Mouse (Mus musculus) midbrain, postnatal 0 days (tissue): ENCODE results near the gene Armc9. TPM values are rescaled to one million over a fixed set of nuclear protein-coding genes. Genes with fewer than 3 reads are reported as not detected.

Experiments used
- ATAC-seq: fragments of 200-750 bp; cut with Nextera tagmentation; 2 replicates; pipeline ENCODE4 v1.8.0; 2017; ENCODE audit warnings: moderate number of reproducible peaks, mild to moderate bottlenecking, moderate TSS enrichment, moderate library complexity; ENCODE audit not compliant: low FRiP score
- DNase-seq: peaks from one replicate; pipeline ENCODE4 v3.0.0-alpha.2; 2015; ENCODE audit warnings: low spot score
- H3K27ac ChIP-seq: fragments of 300-500 bp; sonication (generic); 2 replicates; pipeline ENCODE4 v1.5.1; 2014; ENCODE audit warnings: low read depth, mild to moderate bottlenecking, low read length, mixed read lengths
- H3K27me3 ChIP-seq: fragments of 300-500 bp; sonication (generic); 2 replicates; pipeline ENCODE4 v1.6.1; 2014; ENCODE audit warnings: low read length, control low read depth, mixed read lengths; ENCODE audit not compliant: insufficient read depth
- H3K36me3 ChIP-seq: fragments of 300-500 bp; sonication (generic); 2 replicates; pipeline ENCODE4 v1.6.1; 2014; ENCODE audit warnings: low read length, control low read depth, mixed read lengths; ENCODE audit not compliant: insufficient read depth
- H3K4me1 ChIP-seq: fragments of 300-500 bp; sonication (generic); 2 replicates; pipeline ENCODE4 v1.6.1; 2014; ENCODE audit warnings: mild to moderate bottlenecking, control low read depth, antibody characterized with exemption, low read length, mixed read lengths; ENCODE audit not compliant: insufficient read depth
- H3K4me2 ChIP-seq: fragments of 300-500 bp; sonication (generic); 2 replicates; pipeline ENCODE4 v1.6.1; 2014; ENCODE audit warnings: low read depth, mild to moderate bottlenecking, low read length, mixed read lengths; ENCODE audit not compliant: poor library complexity, severe bottlenecking
- H3K4me3 ChIP-seq: fragments of 300-500 bp; sonication (generic); 2 replicates; pipeline ENCODE4 v1.5.1; 2014; ENCODE audit warnings: low read depth, mild to moderate bottlenecking, low read length, moderate library complexity
- H3K9ac ChIP-seq: fragments of 300-500 bp; sonication (generic); replicated peaks from 2 replicates; pipeline ENCODE4 v1.6.1; 2014; ENCODE audit warnings: mild to moderate bottlenecking, low read length, moderate library complexity, mixed read lengths; ENCODE audit not compliant: poor library complexity, severe bottlenecking
- H3K9me3 ChIP-seq: fragments of 300-500 bp; sonication (generic); 2 replicates; pipeline ENCODE4 v1.6.1; 2016; ENCODE audit warnings: low read length, control low read depth
- CTCF ChIP-seq: IDR thresholded peaks from 2 replicates; pipeline ENCODE4 v1.5.1; 2016; ENCODE audit warnings: antibody characterized with exemption, mild to moderate bottlenecking
- WGBS: fragments of 180-500 bp; shearing (Covaris S2); extraction: QIAGEN DNeasy Blood & Tissue Kit; methylation state at CpG from one replicate; pipeline ENCODE4 v1.1.7; 2014; 5-methylcytosine and 5-hydroxymethylcytosine counted together
- polyA plus RNA-seq: library from polyadenylated mRNA; unstranded; fragments of >200 nt; fragmentation: Nextera tagmentation; extraction: Ambion mirVana; gene quantifications from 2 replicates; pipeline ENCODE4 v1.2.1, GENCODE M21; 2015
- total RNA-seq: library from RNA; depleted of rRNA; stranded (reverse); fragments of >200 nt; gene quantifications from 2 replicates; pipeline ENCODE4 v1.2.3, GENCODE M21; 2014

Armc9 gene
- total and polyA plus RNA-seq, 2 experiments from 2014 or later, result 31.0 to 42.6 TPM

- H3K4me1 ChIP-seq, result no peaks in the 10 kb centered on the region
- no peak overlapping the region for H3K9ac ChIP-seq
- H3K36me3 ChIP-seq, result no peaks in the 10 kb centered on the region; the same call in 1 of the 2 replicates
- ATAC-seq (no peak), DNase-seq (no peak)
- WGBS, result 67% methylated on average over 4 of the region's 4 CpGs
- H3K27me3 ChIP-seq, result no peaks in the 10 kb centered on the region
- H3K4me2 ChIP-seq, result no peak overlapping the region
- H3K9me3 ChIP-seq, result no peaks in the 10 kb centered on the region
- TF ChIP-seq CTCF, result no peak
- no peak overlapping the region for H3K27ac ChIP-seq
- no peak overlapping the region for H3K4me3 ChIP-seq
These were observed 79.2 kb downstream of the Armc9 start for GRCm38 (mm10) chr1:86233808-86234207.

- WGBS, result 93% methylated on average over 10 of the region's 10 CpGs
- no peak for TF ChIP-seq CTCF
These were observed 80.5 kb downstream of the Armc9 start for GRCm38 (mm10) chr1:86235118-86235517.

GRCm38 (mm10) chr1:86236442-86236841 is 81.9 kb downstream of the Armc9 start:
- ATAC-seq, result no peak
- Histone ChIP-seq H3K9ac (no peak overlapping the region), H3K27me3 (no peaks in the 10 kb centered on the region), H3K9me3 (no peaks in the 10 kb centered on the region), H3K36me3 (no peaks in the 10 kb centered on the region; the same call in 1 of the 2 replicates), H3K27ac (no peak overlapping the region), H3K4me2 (no peak overlapping the region), H3K4me1 (no peaks in the 10 kb centered on the region), H3K4me3 (no peak overlapping the region)
- WGBS, result 75% methylated on average over 10 of the region's 10 CpGs
- no peak for DNase-seq
- no peak for TF ChIP-seq CTCF

More at GRCm38 (mm10) chr1:86235118-86235517, 80.5 kb downstream of the Armc9 start:
- no peak overlapping the region for H3K27ac ChIP-seq
- ATAC-seq, result no peak
- H3K9me3 ChIP-seq, result no peaks in the 10 kb centered on the region
- H3K4me3 ChIP-seq, result no peak overlapping the region
- DNase-seq, result no peak
- H3K4me1 ChIP-seq, result no peaks in the 10 kb centered on the region
- H3K36me3 ChIP-seq, result no peaks in the 10 kb centered on the region; the same call in 1 of the 2 replicates
- H3K4me2 ChIP-seq, result no peak overlapping the region
- no peaks in the 10 kb centered on the region for H3K27me3 ChIP-seq
- no peak overlapping the region for H3K9ac ChIP-seq

GRCm38 (mm10) chr1:86239010-86239409 is 84.4 kb downstream of the Armc9 start:
- ATAC-seq, result no peak

GRCm38 (mm10) chr1:86239871-86240270 is 85.3 kb downstream of the Armc9 start:
- H3K4me2 ChIP-seq, result no peak overlapping the region
- TF ChIP-seq CTCF, result no peak
- H3K36me3 ChIP-seq, result peaks cover 6% of the 10 kb centered on the region; the same call in 1 of the 2 replicates
- ATAC-seq, result no peak
- no peaks in the 10 kb centered on the region for H3K9me3 ChIP-seq
- no peaks in the 10 kb centered on the region for H3K4me1 ChIP-seq
- H3K4me3 ChIP-seq, result no peak overlapping the region
- H3K9ac ChIP-seq, result no peak overlapping the region
- H3K27ac ChIP-seq, result no peak overlapping the region
- no peaks in the 10 kb centered on the region for H3K27me3 ChIP-seq
- WGBS, result 86% methylated on average over 6 of the region's 6 CpGs
- DNase-seq, result no peak

More at GRCm38 (mm10) chr1:86239010-86239409, 84.4 kb downstream of the Armc9 start:
- Histone ChIP-seq H3K4me3 (no peak overlapping the region), H3K4me2 (no peak overlapping the region), H3K27me3 (no peaks in the 10 kb centered on the region), H3K9ac (no peak overlapping the region), H3K4me1 (no peaks in the 10 kb centered on the region), H3K27ac (no peak overlapping the region), H3K9me3 (no peaks in the 10 kb centered on the region), H3K36me3 (no peaks in the 10 kb centered on the region)
- 82% methylated on average over 8 of the region's 8 CpGs for WGBS
- no peak for DNase-seq
- no peak for TF ChIP-seq CTCF

GRCm38 (mm10) chr1:86240959-86241358 is 86.4 kb downstream of the Armc9 start:
- 57% methylated on average over 2 of the region's 2 CpGs for WGBS
- DNase-seq (no peak), ATAC-seq (no peak)
- no peaks in the 10 kb centered on the region for H3K4me1 ChIP-seq
- no peak overlapping the region for H3K27ac ChIP-seq
- no peaks in the 10 kb centered on the region for H3K27me3 ChIP-seq
- H3K4me2 ChIP-seq, result no peak overlapping the region
- H3K4me3 ChIP-seq, result no peak overlapping the region
- H3K9me3 ChIP-seq, result no peaks in the 10 kb centered on the region
- H3K9ac ChIP-seq, result no peak overlapping the region
- peaks cover 11% of the 10 kb centered on the region for H3K36me3 ChIP-seq
- TF ChIP-seq CTCF, result no peak
